Mouse (Mus musculus): ENCODE results near the gene Ykt6.

GRCm38 (mm10) chr11:5983629-5984028 is 28.1 kb downstream of the Ykt6 start:
- TF ChIP-seq CTCF (IDR thresholded peaks at IDR 0.05) (no peak), EP300 (IDR thresholded peaks at IDR 0.05; ENCODE audit: insufficient read depth, low read depth, low read length) (no peak), POLR2A (IDR thresholded peaks at IDR 0.05; ENCODE audit: insufficient read depth, low read depth, low read length) (no peak)
